Mouse (Mus musculus): ENCODE data around the gene Uhmk1.

- no peak for TF ChIP-seq CTCF (IDR thresholded peaks at IDR 0.05; ENCODE audit: control insufficient read depth, insufficient read depth, insufficient read length)
- TF ChIP-seq USF1 (IDR thresholded peaks at IDR 0.05; ENCODE audit: low read depth) = no peak
- no peak for TF ChIP-seq MYOD1 (IDR thresholded peaks at IDR 0.05; ENCODE audit: control insufficient read depth, insufficient read length, low read depth)
- no peak for TF ChIP-seq MAX (IDR thresholded peaks at IDR 0.05)
- no peak for TF ChIP-seq CEBPB (IDR thresholded peaks at IDR 0.05; ENCODE audit: low read depth)
- TF ChIP-seq FOSL1 (IDR thresholded peaks at IDR 0.05; ENCODE audit: insufficient read depth, low read length, poor library complexity, severe bottlenecking) = no peak
Measured at GRCm38 (mm10) chr1:170185137-170185536, 30.1 kb downstream of the Uhmk1 start.

Measured in C2C12 (cell line).